Mouse (Mus musculus): ENCODE results near the gene Aldh1a1. TPM values are rescaled to one million over a fixed set of nuclear protein-coding genes. Genes with fewer than 3 reads are reported as not detected.
"Not testable (repeated sequence)": the region's sequence is repeated elsewhere in the genome, so short reads cannot be mapped to it uniquely, and the experiment has no call there.

Gene Aldh1a1
- polyA plus RNA-seq (2012; ENCODE audit: insufficient read depth, insufficient read length, missing spikeins) = 19.1 and 22.7 TPM in 2 replicates

- Histone ChIP-seq H3K4me3 (ENCODE audit: insufficient read depth, low read depth, low read length) (no peak within 1 kb of the TSS), H3K27ac (replicated peaks; ENCODE audit: low read depth, low read length) (0 out of 2 replicates have a peak within 1 kb of the TSS, but pooled peaks have one; percentile 43)
These were observed at the start of gene Aldh1a1 for GRCm38 (mm10) chr19:20492491-20492890. TSS of gene Aldh1a1 (plus strand) at chr19:20492715.

GRCm38 (mm10) chr19:20447807-20448206 is 44.7 kb upstream of the Aldh1a1 start:
- H3K4me1 ChIP-seq (ENCODE audit: control insufficient read depth, insufficient read depth, insufficient read length, low read length) = no peaks in the 10 kb centered on the region
- H3K27ac ChIP-seq (replicated peaks; ENCODE audit: low read depth, low read length) = no peak overlapping the region
- no peak overlapping the region for H3K4me3 ChIP-seq (ENCODE audit: insufficient read depth, low read depth, low read length)

More at GRCm38 (mm10) chr19:20492491-20492890, at the start of gene Aldh1a1:
- H3K4me1 ChIP-seq (ENCODE audit: control insufficient read depth, insufficient read depth, insufficient read length, low read length) = no peaks in the 10 kb centered on the region

- Histone ChIP-seq H3K4me1 (ENCODE audit: control insufficient read depth, insufficient read depth, insufficient read length, low read length) (no peaks in the 10 kb centered on the region), H3K4me3 (ENCODE audit: insufficient read depth, low read depth, low read length) (no peak overlapping the region), H3K27ac (replicated peaks; ENCODE audit: low read depth, low read length) (no peak overlapping the region)
These were observed 43.0 kb upstream of the Aldh1a1 start for GRCm38 (mm10) chr19:20449546-20449945.

- Histone ChIP-seq H3K27ac (replicated peaks; ENCODE audit: low read depth, low read length) (no peak overlapping the region), H3K4me3 (ENCODE audit: insufficient read depth, low read depth, low read length) (no peak overlapping the region), H3K4me1 (ENCODE audit: control insufficient read depth, insufficient read depth, insufficient read length, low read length) (no peaks in the 10 kb centered on the region)
These were observed 41.5 kb upstream of the Aldh1a1 start for GRCm38 (mm10) chr19:20451045-20451444.

- Histone ChIP-seq H3K27ac (replicated peaks; ENCODE audit: low read depth, low read length) (no peak overlapping the region), H3K4me3 (ENCODE audit: insufficient read depth, low read depth, low read length) (no peak overlapping the region), H3K4me1 (ENCODE audit: control insufficient read depth, insufficient read depth, insufficient read length, low read length) (no peaks in the 10 kb centered on the region)
These were observed 8.0 kb upstream of the Aldh1a1 start for GRCm38 (mm10) chr19:20484497-20484896.

GRCm38 (mm10) chr19:20491950-20492349 is 565 bp upstream of the Aldh1a1 start:
- Histone ChIP-seq H3K4me1 (ENCODE audit: control insufficient read depth, insufficient read depth, insufficient read length, low read length) (no peaks in the 10 kb centered on the region), H3K4me3 (ENCODE audit: insufficient read depth, low read depth, low read length) (no peak overlapping the region), H3K27ac (replicated peaks; ENCODE audit: low read depth, low read length) (0 out of 2 replicates have a peak overlapping the region, but pooled peaks have one; percentile 43)

GRCm38 (mm10) chr19:20496476-20496875 is 4.0 kb downstream of the Aldh1a1 start:
- Histone ChIP-seq H3K4me3 (ENCODE audit: insufficient read depth, low read depth, low read length) (no peak overlapping the region), H3K27ac (replicated peaks; ENCODE audit: low read depth, low read length) (no peak overlapping the region), H3K4me1 (ENCODE audit: control insufficient read depth, insufficient read depth, insufficient read length, low read length) (no peaks in the 10 kb centered on the region)

GRCm38 (mm10) chr19:20505359-20505758 is 12.8 kb downstream of the Aldh1a1 start:
- no peak overlapping the region for H3K27ac ChIP-seq (replicated peaks; ENCODE audit: low read depth, low read length)

GRCm38 (mm10) chr19:20506936-20507615 is 14.6 kb downstream of the Aldh1a1 start:
- Histone ChIP-seq H3K27ac (replicated peaks; ENCODE audit: low read depth, low read length) (no peak overlapping the region), H3K4me3 (ENCODE audit: insufficient read depth, low read depth, low read length) (no peak overlapping the region), H3K4me1 (ENCODE audit: control insufficient read depth, insufficient read depth, insufficient read length, low read length) (no peaks in the 10 kb centered on the region)

More at GRCm38 (mm10) chr19:20505359-20505758, 12.8 kb downstream of the Aldh1a1 start:
- Histone ChIP-seq H3K4me3 (ENCODE audit: insufficient read depth, low read depth, low read length) (no peak overlapping the region), H3K4me1 (ENCODE audit: control insufficient read depth, insufficient read depth, insufficient read length, low read length) (no peaks in the 10 kb centered on the region)

GRCm38 (mm10) chr19:20508609-20509008 is 16.1 kb downstream of the Aldh1a1 start:
- no peak overlapping the region for H3K27ac ChIP-seq (replicated peaks; ENCODE audit: low read depth, low read length)
- H3K4me3 ChIP-seq (ENCODE audit: insufficient read depth, low read depth, low read length) = no peak overlapping the region
- no peaks in the 10 kb centered on the region for H3K4me1 ChIP-seq (ENCODE audit: control insufficient read depth, insufficient read depth, insufficient read length, low read length)

GRCm38 (mm10) chr19:20511971-20512370 is 19.5 kb downstream of the Aldh1a1 start:
- Histone ChIP-seq H3K4me1 (ENCODE audit: control insufficient read depth, insufficient read depth, insufficient read length, low read length) (peaks cover 4% of the 10 kb centered on the region; the same call in 1 of the 2 replicates), H3K4me3 (ENCODE audit: insufficient read depth, low read depth, low read length) (no peak overlapping the region), H3K27ac (replicated peaks; ENCODE audit: low read depth, low read length) (no peak overlapping the region)

GRCm38 (mm10) chr19:20513181-20513580 is 20.7 kb downstream of the Aldh1a1 start:
- H3K27ac ChIP-seq (replicated peaks; ENCODE audit: low read depth, low read length) = no peak overlapping the region
- no peak overlapping the region for H3K4me3 ChIP-seq (ENCODE audit: insufficient read depth, low read depth, low read length)
- peaks cover 4% of the 10 kb centered on the region; the same call in 1 of the 2 replicates for H3K4me1 ChIP-seq (ENCODE audit: control insufficient read depth, insufficient read depth, insufficient read length, low read length)

GRCm38 (mm10) chr19:20513688-20514361 is 21.3 kb downstream of the Aldh1a1 start:
- Histone ChIP-seq H3K4me3 (ENCODE audit: insufficient read depth, low read depth, low read length) (no peak overlapping the region), H3K4me1 (ENCODE audit: control insufficient read depth, insufficient read depth, insufficient read length, low read length) (peaks cover 4% of the 10 kb centered on the region; the same call in 1 of the 2 replicates), H3K27ac (replicated peaks; ENCODE audit: low read depth, low read length) (no peak overlapping the region)

- Histone ChIP-seq H3K4me1 (ENCODE audit: control insufficient read depth, insufficient read depth, insufficient read length, low read length) (peaks cover 4% of the 10 kb centered on the region; the same call in 1 of the 2 replicates), H3K4me3 (ENCODE audit: insufficient read depth, low read depth, low read length) (no peak overlapping the region)
These were observed 24.0 kb downstream of the Aldh1a1 start for GRCm38 (mm10) chr19:20516481-20516880.

GRCm38 (mm10) chr19:20529156-20529555 is 36.6 kb downstream of the Aldh1a1 start:
- not testable (repeated sequence) for H3K4me1 ChIP-seq (ENCODE audit: control insufficient read depth, insufficient read depth, insufficient read length, low read length); H3K4me3 ChIP-seq (ENCODE audit: insufficient read depth, low read depth, low read length)
- peak overlapping the region; percentile 84 for H3K27ac ChIP-seq (replicated peaks; ENCODE audit: low read depth, low read length)

More at GRCm38 (mm10) chr19:20516481-20516880, 24.0 kb downstream of the Aldh1a1 start:
- no peak overlapping the region for H3K27ac ChIP-seq (replicated peaks; ENCODE audit: low read depth, low read length)

All from brown adipose tissue, adult 24 weeks (tissue).